ENCODE assay signal across 8 mouse cellular contexts in genomic region chr11:69118765-69119164, GRCm38 (mm10). TPM values are rescaled to one million over a fixed set of nuclear protein-coding genes. Genes with fewer than 3 reads are reported as not detected.
A peak's percentile ranks its signal among the peaks of the same experiment; 100 is the strongest.
DNase-seq lines count a peak whose midpoint lies in the region; ATAC-seq and TF ChIP-seq lines count a peak whose summit lies in the region.

No protein-coding gene starts in this region.

- H3K9ac ChIP-seq in embryonic facial prominence, embryonic 11.5 days (replicated peaks; ENCODE audit: low read length) = no peak overlapping the region
- H3K9ac ChIP-seq in kidney, embryonic 14.5 days (ENCODE audit: low read depth, low read length) = 0 out of 2 replicates have a peak overlapping the region, but pooled peaks have one; percentile 68
- H3K9ac ChIP-seq in liver, embryonic 11.5 days (ENCODE audit: low read depth, low read length) = peak overlapping the region; percentile 79; the same call in 1 of the 2 replicates

- H3K9me3 ChIP-seq in embryonic facial prominence, embryonic 11.5 days (replicated peaks; ENCODE audit: control insufficient read depth, low read length) = no peaks in the 10 kb centered on the region
- no peaks in the 10 kb centered on the region for H3K9me3 ChIP-seq in heart, embryonic 10.5 days
- H3K9me3 ChIP-seq in kidney, embryonic 14.5 days (ENCODE audit: control insufficient read depth, low read length) = no peaks in the 10 kb centered on the region
- no peaks in the 10 kb centered on the region for H3K9me3 ChIP-seq in liver, embryonic 11.5 days (ENCODE audit: control insufficient read depth, low read length)

- H3K4me2 ChIP-seq in embryonic facial prominence, embryonic 11.5 days (ENCODE audit: low read depth, low read length) = peak overlapping the region; percentile 54
- H3K4me2 ChIP-seq in kidney, embryonic 14.5 days (replicated peaks; ENCODE audit: low read depth, low read length) = peak overlapping the region; percentile 95
- H3K4me2 ChIP-seq in liver, embryonic 11.5 days = peak overlapping the region; percentile 99
- peak overlapping the region; percentile 99 for H3K4me2 ChIP-seq in myocyte (ENCODE audit: low read depth)

- no peaks in the 10 kb centered on the region for H3K79me2 ChIP-seq in myocyte (ENCODE audit: control insufficient read depth, insufficient read depth)

- no peak overlapping the region for H3K27ac ChIP-seq in embryonic facial prominence, embryonic 11.5 days (replicated peaks; ENCODE audit: low read depth, low read length)
- H3K27ac ChIP-seq in heart, embryonic 10.5 days = 0 out of 2 replicates have a peak overlapping the region, but pooled peaks have one; percentile 19
- no peak overlapping the region for H3K27ac ChIP-seq in kidney, embryonic 14.5 days (ENCODE audit: low read depth, low read length)
- no peak overlapping the region for H3K27ac ChIP-seq in liver, embryonic 11.5 days (ENCODE audit: low read depth, low read length)

- peak; percentile 87 to 92 for DNase-seq in left cerebral cortex, adult 18-20 months (ENCODE audit: low spot score in 2 of 2)
- no peak for DNase-seq in left cerebral cortex, adult 11 months (ENCODE audit: low spot score)
- peak; percentile 94 for DNase-seq in embryonic facial prominence, embryonic 11.5 days (ENCODE audit: low spot score)
- peak; percentile 90 for DNase-seq in heart, embryonic 10.5 days (ENCODE audit: low spot score)
- peak; percentile 90 for DNase-seq in liver, embryonic 11.5 days (ENCODE audit: low spot score)
- peak; percentile 92 for DNase-seq in splenic B cell, adult 2 months (ENCODE audit: low read depth, low spot score)

- no peak for TF ChIP-seq POLR2A in myocyte (IDR thresholded peaks at IDR 0.05; ENCODE audit: insufficient read length, low read depth)

- no peaks in the 10 kb centered on the region for H3K36me3 ChIP-seq in embryonic facial prominence, embryonic 11.5 days (replicated peaks; ENCODE audit: control insufficient read depth, insufficient read depth, low read depth, low read length)
- no peaks in the 10 kb centered on the region for H3K36me3 ChIP-seq in heart, embryonic 10.5 days
- no peaks in the 10 kb centered on the region for H3K36me3 ChIP-seq in kidney, embryonic 14.5 days (ENCODE audit: control insufficient read depth, insufficient read depth, low read length)
- H3K36me3 ChIP-seq in liver, embryonic 11.5 days (ENCODE audit: control insufficient read depth, insufficient read depth, low read length) = no peaks in the 10 kb centered on the region
- H3K36me3 ChIP-seq in myocyte (ENCODE audit: control insufficient read depth, insufficient read depth) = no peaks in the 10 kb centered on the region
- H3K36me3 ChIP-seq in splenic B cell, adult 2 months (ENCODE audit: control insufficient read depth, insufficient read depth, low read length, poor library complexity, severe bottlenecking) = no peaks in the 10 kb centered on the region

- no peak overlapping the region for H3ac ChIP-seq in myocyte (ENCODE audit: control insufficient read depth, insufficient read length)

- H3K27me3 ChIP-seq in embryonic facial prominence, embryonic 11.5 days (ENCODE audit: control insufficient read depth, insufficient read depth, low read length) = peaks cover 8% of the 10 kb centered on the region
- H3K27me3 ChIP-seq in heart, embryonic 10.5 days (ENCODE audit: insufficient read depth, poor library complexity, severe bottlenecking) = peaks cover 31% of the 10 kb centered on the region
- H3K27me3 ChIP-seq in kidney, embryonic 14.5 days (ENCODE audit: control insufficient read depth, insufficient read depth, low read length) = no peaks in the 10 kb centered on the region
- peaks cover 7% of the 10 kb centered on the region for H3K27me3 ChIP-seq in liver, embryonic 11.5 days (replicated peaks; ENCODE audit: control insufficient read depth, insufficient read depth, low read length)
- H3K27me3 ChIP-seq in myocyte (ENCODE audit: control insufficient read depth, insufficient read depth, insufficient read length) = no peaks in the 10 kb centered on the region
- no peaks in the 10 kb centered on the region for H3K27me3 ChIP-seq in splenic B cell, adult 2 months (ENCODE audit: control insufficient read depth, insufficient read depth, low read length, poor library complexity, severe bottlenecking)

- H3K4me3 ChIP-seq in embryonic facial prominence, embryonic 11.5 days (ENCODE audit: low read depth, low read length) = peak overlapping the region; percentile 82
- peak overlapping the region; percentile 86 for H3K4me3 ChIP-seq in heart, embryonic 10.5 days
- H3K4me3 ChIP-seq in kidney, embryonic 14.5 days (ENCODE audit: low read length) = peak overlapping the region; percentile 80
- peak overlapping the region; percentile 80 for H3K4me3 ChIP-seq in liver, embryonic 11.5 days (ENCODE audit: low read depth, low read length)
- peak overlapping the region; percentile 40 for H3K4me3 ChIP-seq in myocyte

- no peak for ATAC-seq in embryonic facial prominence, embryonic 11.5 days (replicated peaks; ENCODE audit: insufficient number of reproducible peaks, low FRiP score, low TSS enrichment, low read depth)
- ATAC-seq in kidney, embryonic 14.5 days (ENCODE audit: low FRiP score, low TSS enrichment) = no peak
- 0 out of 2 replicates have a peak, but pooled peaks have one; percentile 50 for ATAC-seq in liver, embryonic 11.5 days (replicated peaks; ENCODE audit: low FRiP score)

- peaks cover 3% of the 10 kb centered on the region for H3K4me1 ChIP-seq in embryonic facial prominence, embryonic 11.5 days (ENCODE audit: control insufficient read depth, insufficient read depth, low read length)
- H3K4me1 ChIP-seq in heart, embryonic 10.5 days = peaks cover 52% of the 10 kb centered on the region
- H3K4me1 ChIP-seq in kidney, embryonic 14.5 days (ENCODE audit: control insufficient read depth, insufficient read depth, low read length) = peaks cover 20% of the 10 kb centered on the region; the same call in 1 of the 2 replicates
- H3K4me1 ChIP-seq in liver, embryonic 11.5 days (replicated peaks; ENCODE audit: control insufficient read depth, insufficient read depth, low read length) = peaks cover 37% of the 10 kb centered on the region

- 0% methylated on average over 15 of the region's 15 CpGs for WGBS in embryonic facial prominence, embryonic 11.5 days
- WGBS in heart, embryonic 10.5 days = under 1% methylated on average over 15 of the region's 15 CpGs
- under 1% methylated on average over 15 of the region's 15 CpGs for WGBS in kidney, embryonic 14.5 days
- 1% methylated on average over 15 of the region's 15 CpGs for WGBS in liver, embryonic 11.5 days

TF ChIP-seq in myocyte, 11 proteins besides CTCF, POLR2A, EP300 and RAD21 (continues in another document):
- TF ChIP-seq CEBPB (IDR thresholded peaks at IDR 0.05; ENCODE audit: insufficient read depth, poor library complexity, severe bottlenecking) = no peak
- no peak for TF ChIP-seq MAX (IDR thresholded peaks at IDR 0.05; ENCODE audit: low read depth)
- no peak for TF ChIP-seq REST (IDR thresholded peaks at IDR 0.05; ENCODE audit: insufficient read depth, insufficient read length)
- no peak for TF ChIP-seq TCF3 (IDR thresholded peaks at IDR 0.05; ENCODE audit: insufficient read length, low read depth)
- TF ChIP-seq TCF12 (IDR thresholded peaks at IDR 0.05; ENCODE audit: insufficient read depth, poor library complexity, severe bottlenecking) = no peak

RNA-seq across cellular contexts. Expression of gene Hes7, which starts 1.4 kb away (rescaled TPM):
- total RNA-seq in left cerebral cortex, adult 18-20 months (2021) = under 1 TPM; 0.42 to 0.79 TPM
- polyA plus RNA-seq in embryonic facial prominence, embryonic 11.5 days (2014; fragmentation: Nextera tagmentation; extraction: Ambion mirVana) = 0.11 TPM in 1 of 2 replicates, not detected in the other
- 0.60 and 0.63 TPM in 2 replicates for polyA plus RNA-seq in heart, embryonic 10.5 days (2016; fragmentation: Nextera tagmentation; extraction: Ambion mirVana)
- polyA plus RNA-seq in kidney, embryonic 14.5 days (2014; fragmentation: Nextera tagmentation; extraction: Ambion mirVana) = 0.23 and 0.41 TPM in 2 replicates
- polyA plus RNA-seq in liver, embryonic 11.5 days (2014; fragmentation: Nextera tagmentation; extraction: Ambion mirVana) = 0.55 and 0.59 TPM in 2 replicates
- polyA plus RNA-seq in myocyte (2012; fragmentation: generic; extraction: Trizol) = 0.28 TPM

RNA-seq across cellular contexts. Expression of gene 9130213A22Rik, which starts 3.6 kb away (rescaled TPM):
- total RNA-seq in left cerebral cortex, adult 18-20 months (2021) = under 1 TPM; 0.53 to 0.98 TPM
- not detected in 2 replicates for polyA plus RNA-seq in embryonic facial prominence, embryonic 11.5 days (2014; fragmentation: Nextera tagmentation; extraction: Ambion mirVana)
- polyA plus RNA-seq in heart, embryonic 10.5 days (2016; fragmentation: Nextera tagmentation; extraction: Ambion mirVana) = 0.16 and 0.17 TPM in 2 replicates
- 0.11 and 0.43 TPM in 2 replicates for polyA plus RNA-seq in kidney, embryonic 14.5 days (2014; fragmentation: Nextera tagmentation; extraction: Ambion mirVana)
- polyA plus RNA-seq in liver, embryonic 11.5 days (2014; fragmentation: Nextera tagmentation; extraction: Ambion mirVana) = 0.10 and 0.22 TPM in 2 replicates
- polyA plus RNA-seq in myocyte (2012; fragmentation: generic; extraction: Trizol) = 0.78 TPM

RNA-seq across cellular contexts. Expression of gene Aloxe3, which starts 6.9 kb away (rescaled TPM):
- 1 to 10 TPM; 4.4 to 6.8 TPM for total RNA-seq in left cerebral cortex, adult 18-20 months (2021)
- polyA plus RNA-seq in embryonic facial prominence, embryonic 11.5 days (2014; fragmentation: Nextera tagmentation; extraction: Ambion mirVana) = 0.25 and 0.88 TPM in 2 replicates
- polyA plus RNA-seq in heart, embryonic 10.5 days (2016; fragmentation: Nextera tagmentation; extraction: Ambion mirVana) = 0.16 and 0.25 TPM in 2 replicates
- polyA plus RNA-seq in kidney, embryonic 14.5 days (2014; fragmentation: Nextera tagmentation; extraction: Ambion mirVana) = 0.54 and 1.1 TPM in 2 replicates
- 0.48 TPM in 1 of 2 replicates, not detected in the other for polyA plus RNA-seq in liver, embryonic 11.5 days (2014; fragmentation: Nextera tagmentation; extraction: Ambion mirVana)
- 0.01 TPM for polyA plus RNA-seq in myocyte (2012; fragmentation: generic; extraction: Trizol)

RNA-seq across cellular contexts. Expression of gene Per1, which starts 23.7 kb away (rescaled TPM):
- 100 to 1,000 TPM; 129 to 133 TPM for total RNA-seq in left cerebral cortex, adult 18-20 months (2021)
- 5.5 and 6.5 TPM in 2 replicates for polyA plus RNA-seq in embryonic facial prominence, embryonic 11.5 days (2014; fragmentation: Nextera tagmentation; extraction: Ambion mirVana)
- polyA plus RNA-seq in heart, embryonic 10.5 days (2016; fragmentation: Nextera tagmentation; extraction: Ambion mirVana) = 8.0 and 8.8 TPM in 2 replicates
- 6.1 and 8.9 TPM in 2 replicates for polyA plus RNA-seq in kidney, embryonic 14.5 days (2014; fragmentation: Nextera tagmentation; extraction: Ambion mirVana)
- polyA plus RNA-seq in liver, embryonic 11.5 days (2014; fragmentation: Nextera tagmentation; extraction: Ambion mirVana) = 6.2 and 6.6 TPM in 2 replicates
- 8.9 TPM for polyA plus RNA-seq in myocyte (2012; fragmentation: generic; extraction: Trizol)

RNA-seq across cellular contexts. Expression of gene Vamp2, which starts 30.5 kb away (rescaled TPM):
- 1,000 to 10,000 TPM; 1,053 to 1,091 TPM for total RNA-seq in left cerebral cortex, adult 18-20 months (2021)
- 48.8 and 61.9 TPM in 2 replicates for polyA plus RNA-seq in embryonic facial prominence, embryonic 11.5 days (2014; fragmentation: Nextera tagmentation; extraction: Ambion mirVana)
- 85.8 and 93.0 TPM in 2 replicates for polyA plus RNA-seq in heart, embryonic 10.5 days (2016; fragmentation: Nextera tagmentation; extraction: Ambion mirVana)
- polyA plus RNA-seq in kidney, embryonic 14.5 days (2014; fragmentation: Nextera tagmentation; extraction: Ambion mirVana) = 57.5 and 86.5 TPM in 2 replicates
- polyA plus RNA-seq in liver, embryonic 11.5 days (2014; fragmentation: Nextera tagmentation; extraction: Ambion mirVana) = 47.2 and 56.0 TPM in 2 replicates
- 51.8 TPM for polyA plus RNA-seq in myocyte (2012; fragmentation: generic; extraction: Trizol)
